Mouse (Mus musculus) heart, adult 2 months (tissue): Measurements from ENCODE around the gene Tjp3. TPM values are rescaled to one million over a fixed set of nuclear protein-coding genes. Genes with fewer than 3 reads are reported as not detected.

Source experiments
- DNase-seq, 2 experiments: peaks; one replicate each; pipeline ENCODE4 v3.0.0; 2021
- H3K27ac ChIP-seq: fragments of 200-600 bp; 2 replicates; pipeline ENCODE4 v1.8.1; 2022
- H3K27me3 ChIP-seq: fragments of 200-500 bp; 2 replicates; pipeline ENCODE4 v1.6.1; 2012; ENCODE audit warnings: mild to moderate bottlenecking, low read length, inconsistent platforms, mixed read lengths; ENCODE audit not compliant: control insufficient read depth, insufficient read depth
- H3K36me3 ChIP-seq: fragments of 200-500 bp; 2 replicates; pipeline ENCODE4 v1.6.1; 2012; ENCODE audit warnings: low read length, inconsistent platforms; ENCODE audit not compliant: control insufficient read depth, insufficient read depth
- H3K4me1 ChIP-seq: fragments of 200-500 bp; 2 replicates; pipeline ENCODE4 v1.6.1; 2011; ENCODE audit warnings: low read length; ENCODE audit not compliant: control insufficient read depth, insufficient read depth
- H3K4me3 ChIP-seq: fragments of 200-600 bp; 2 replicates; pipeline ENCODE4 v1.8.1; 2022
- H3K79me2 ChIP-seq: fragments of 200-500 bp; replicated peaks from 2 replicates; pipeline ENCODE4 v1.6.1; 2012; ENCODE audit warnings: mild to moderate bottlenecking, inconsistent platforms, low read length, moderate library complexity, mixed read lengths; ENCODE audit not compliant: control insufficient read depth, insufficient read depth
- H3K9ac ChIP-seq: fragments of 200-500 bp; 2 replicates; pipeline ENCODE4 v1.6.1; 2012; ENCODE audit warnings: low read depth, mild to moderate bottlenecking, control low read depth, inconsistent platforms, low read length, mixed read lengths
- CTCF ChIP-seq: fragments of 200-600 bp; IDR thresholded peaks from 2 replicates; pipeline ENCODE4 v1.8.1; 2022; ENCODE audit warnings: antibody characterized with exemption, mild to moderate bottlenecking, moderate library complexity
- EP300 ChIP-seq: fragments of 200-500 bp; IDR thresholded peaks from 2 replicates; pipeline ENCODE4 v1.6.1; 2011; ENCODE audit warnings: low read depth, low read length, control low read depth; ENCODE audit not compliant: insufficient read depth
- POLR2A ChIP-seq: fragments of 200-500 bp; IDR thresholded peaks from 2 replicates; pipeline ENCODE4 v1.6.1; 2011; ENCODE audit warnings: mild to moderate bottlenecking, low read depth, low read length, control low read depth; ENCODE audit not compliant: insufficient read depth
- WGBS: fragments of 180-500 bp; shearing (Covaris S2); methylation state at CpG from one replicate; pipeline ENCODE4 v1.1.7; 2018; 5-methylcytosine and 5-hydroxymethylcytosine counted together
- intact Hi-C: fragments of 180-260 bp; cut with DNase I; formaldehyde crosslinking; loops from one replicate; pipeline ENCODE4 v1.15.1; 2025
- polyA plus RNA-seq: library from polyadenylated mRNA; depleted of rRNA; stranded (reverse); fragments of >200 nt; gene quantifications from 2 replicates; pipeline ENCODE4 v1.2.3, GENCODE M21; 2012
- total RNA-seq, 2 experiments: library from RNA; stranded (reverse); gene quantifications; 2 replicates each; pipeline ENCODE4 v1.2.3; 2021

The Tjp3 gene
- total and polyA plus RNA-seq, 3 experiments: 0.78 TPM; not detected in 2

GRCm38 (mm10) chr10:81273842-81274241 is 17.5 kb downstream of the Tjp3 start:
- Histone ChIP-seq H3K4me3 (no peak overlapping the region), H3K79me2 (no peaks in the 10 kb centered on the region), H3K9ac (no peak overlapping the region), H3K27me3 (no peaks in the 10 kb centered on the region), H3K36me3 (no peaks in the 10 kb centered on the region), H3K4me1 (no peaks in the 10 kb centered on the region), H3K27ac (no peak overlapping the region)
- no peak for DNase-seq
- intact Hi-C loops: no loop called here
- TF ChIP-seq POLR2A: no peak
- TF ChIP-seq CTCF: no peak
- TF ChIP-seq EP300: no peak
- WGBS: 93% methylated on average over 19 of the region's 19 CpGs

GRCm38 (mm10) chr10:81272356-81272755 is 19.0 kb downstream of the Tjp3 start:
- intact Hi-C loops: no loop called here
- Histone ChIP-seq H3K27ac (no peak overlapping the region), H3K27me3 (no peaks in the 10 kb centered on the region), H3K79me2 (no peaks in the 10 kb centered on the region), H3K9ac (no peak overlapping the region), H3K4me3 (no peak overlapping the region), H3K4me1 (no peaks in the 10 kb centered on the region), H3K36me3 (no peaks in the 10 kb centered on the region)
- no peak for DNase-seq
- 91% methylated on average over 21 of the region's 21 CpGs for WGBS
- TF ChIP-seq CTCF (no peak), EP300 (no peak), POLR2A (no peak)

- 74% methylated on average over 16 of the region's 16 CpGs for WGBS
Measured at GRCm38 (mm10) chr10:81268643-81269412, 22.6 kb downstream of the Tjp3 start.

GRCm38 (mm10) chr10:81268056-81268455 is 23.3 kb downstream of the Tjp3 start:
- WGBS: under 1% methylated on average over 23 of the region's 23 CpGs
- Histone ChIP-seq H3K4me3 (peak overlapping the region; percentile 80), H3K9ac (peak overlapping the region; percentile 86), H3K27ac (peak overlapping the region; percentile 95), H3K4me1 (peaks cover 2% of the 10 kb centered on the region; the same call in 1 of the 2 replicates), H3K27me3 (no peaks in the 10 kb centered on the region), H3K36me3 (no peaks in the 10 kb centered on the region), H3K79me2 (no peaks in the 10 kb centered on the region)
- intact Hi-C loops: loop anchor here (1.0 kb wide), 1 partner anchor 19 kb away; no protein-coding TSS in a partner anchor
- TF ChIP-seq EP300 (0 out of 2 replicates have a peak, but pooled peaks have one; percentile 65), POLR2A (peak; percentile 97), CTCF (0 out of 2 replicates have a peak, but pooled peaks have one; percentile 4)
- peak; percentile 85 to 90 for DNase-seq

More at GRCm38 (mm10) chr10:81268643-81269412, 22.6 kb downstream of the Tjp3 start:
- intact Hi-C loops: loop anchor here (1.0 kb wide), 1 partner anchor 18 kb away; no protein-coding TSS in a partner anchor
- Histone ChIP-seq H3K4me1 (peaks cover 2% of the 10 kb centered on the region; the same call in 1 of the 2 replicates), H3K79me2 (no peaks in the 10 kb centered on the region), H3K9ac (peak overlapping the region; percentile 86), H3K36me3 (no peaks in the 10 kb centered on the region), H3K27ac (peak overlapping the region; percentile 95), H3K4me3 (peak overlapping the region; percentile 80), H3K27me3 (no peaks in the 10 kb centered on the region)
- TF ChIP-seq POLR2A (no peak), CTCF (no peak), EP300 (no peak)
- no peak for DNase-seq

GRCm38 (mm10) chr10:81266211-81267105 is 24.9 kb downstream of the Tjp3 start, which contains the start of the genes Mrpl54 and Apba3:
TSS of gene Mrpl54 (minus strand) at chr10:81266934.
TSS of gene Apba3 (plus strand) at chr10:81266960.
- TF ChIP-seq CTCF (no peak), EP300 (peak; percentile 39; the same call in 1 of the 2 replicates), POLR2A (peak; percentile 78)
- H3K4me1 ChIP-seq: peaks cover 2% of the 10 kb centered on the region; the same call in 1 of the 2 replicates
- peak within 1 kb of the TSS; percentile 91 for H3K4me3 ChIP-seq
- no peaks in the 10 kb centered on the region for H3K27me3 ChIP-seq
- DNase-seq: peak; percentile 96 to 99
- intact Hi-C loops: no loop called here
- H3K27ac ChIP-seq: peak within 1 kb of the TSS; percentile 98
- peak within 1 kb of the TSS; percentile 91 for H3K9ac ChIP-seq
- no peaks in the 10 kb centered on the region for H3K79me2 ChIP-seq
- no peaks in the 10 kb centered on the region for H3K36me3 ChIP-seq
- under 1% methylated on average over 48 of the region's 48 CpGs for WGBS
